Mouse (Mus musculus) monocyte, adult 59 days (primary cell): Measurements from ENCODE around the gene Gm21903. TPM values are rescaled to one million over a fixed set of nuclear protein-coding genes. Genes with fewer than 3 reads are reported as not detected.

Experiments used
- total RNA-seq, 2 experiments: library from RNA; stranded (reverse); gene quantifications; one replicate each; pipeline ENCODE4 v1.2.4; 2023

Gene Gm21903
- total RNA-seq, result not detected

DNA sequence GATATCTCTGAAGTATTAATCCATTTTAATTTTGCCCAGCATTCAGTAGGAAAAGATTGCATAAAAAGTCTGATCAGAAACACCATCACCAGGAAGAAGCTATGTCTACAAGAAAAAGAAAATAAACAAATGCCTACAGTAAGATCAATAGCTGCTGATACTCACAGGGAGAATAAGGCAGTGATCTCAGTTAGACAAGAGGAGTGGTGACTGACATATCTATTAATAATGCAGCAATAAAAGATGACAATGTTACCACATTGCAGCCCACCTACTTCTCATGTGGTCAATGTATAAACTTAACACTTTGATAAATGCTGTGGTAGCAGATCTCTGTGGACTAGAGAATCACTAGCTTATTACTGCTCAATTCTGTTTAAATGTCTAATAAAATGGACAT is at the start of gene Gm21903:
Gm21903 (minus strand) TSS at position 101 of the 400 bp plus-strand sequence.

DNA sequence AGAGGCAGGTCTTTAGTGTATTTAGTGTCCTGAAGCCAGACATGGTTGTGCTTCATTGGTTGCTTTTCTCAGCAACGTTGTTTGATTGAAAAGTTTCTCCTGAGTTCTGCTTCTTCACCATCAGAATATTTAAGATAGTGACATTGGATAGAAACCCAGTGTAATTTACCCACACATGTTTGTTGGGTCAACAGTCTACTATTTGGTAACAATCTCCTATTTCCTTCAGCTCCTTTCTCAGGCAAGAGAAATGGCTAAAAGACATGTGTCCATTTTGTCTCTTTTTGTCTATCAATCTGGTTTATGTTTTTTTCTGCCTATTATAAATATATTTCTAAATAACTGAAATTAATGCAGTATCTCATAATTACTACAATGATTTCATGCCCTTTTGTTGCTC is 33.8 kb upstream of the Gm21903 start, which contains the start of gene Esp23:
Esp23 (minus strand) TSS at position 101 of the 400 bp plus-strand sequence.

DNA sequence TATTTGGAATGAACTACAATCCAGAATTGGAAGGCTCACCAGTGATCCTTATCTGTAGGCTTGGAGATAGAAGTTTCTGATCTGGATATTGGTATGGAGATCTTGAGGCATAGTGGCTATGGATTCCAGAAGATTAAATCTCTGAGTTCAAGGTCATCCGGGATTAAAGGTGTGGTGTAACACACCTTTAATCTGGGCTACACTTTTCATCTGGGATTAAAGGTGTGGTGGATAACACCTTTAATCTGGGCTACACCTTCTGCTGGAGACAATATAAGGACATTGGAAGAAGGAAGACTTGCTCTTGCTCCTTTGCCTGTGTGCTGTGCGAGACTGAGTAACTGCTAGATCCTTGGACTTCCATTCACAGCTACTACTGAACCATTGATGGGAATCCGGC is 6.7 kb downstream of the Gm21903 start, which contains the start of gene Esp24:
Esp24 (plus strand) TSS at position 301 of the 400 bp plus-strand sequence.

Other genes starting within 250 kb of the Gm21903 start
- gene Esp24, start 6.6 kb downstream of the Gm21903 start, total RNA-seq, result not detected
- gene Esp23, start 33.7 kb upstream of the Gm21903 start, total RNA-seq, result not detected
- not detected for gene Esp22, start 52.0 kb upstream of the Gm21903 start, total RNA-seq